Comparison of ENCODE assay signal across 9 mouse cellular contexts in genomic region chr16:32523462-32524243, GRCm38 (mm10). TPM values are rescaled to one million over a fixed set of nuclear protein-coding genes. Genes with fewer than 3 reads are reported as not detected.
DNase-seq lines count a peak whose midpoint lies in the region; ATAC-seq and TF ChIP-seq lines count a peak whose summit lies in the region.
"Had no signal": no experiment of that assay in that cellular context is flagged by ENCODE, and none has a peak within 500 bp of the region (broad histone marks: within the 10 kb centered on the region; RNA-seq: fewer than 3 reads in every experiment).

No protein-coding gene starts in this region.

- H3K36me3 ChIP-seq in heart, embryonic 11.5 days (ENCODE audit: control insufficient read depth, insufficient read depth, low read length): no peaks in the 10 kb centered on the region
- H3K36me3 ChIP-seq in midbrain, postnatal 0 days (ENCODE audit: insufficient read depth, low read length): no peaks in the 10 kb centered on the region
- H3K36me3 ChIP-seq: embryonic facial prominence, embryonic 12.5 days had no signal

- WGBS in heart, embryonic 11.5 days (ENCODE audit: insufficient replicate concordance): 58% methylated on average over 8 of the region's 8 CpGs
- WGBS in midbrain, postnatal 0 days: 51% methylated on average over 8 of the region's 8 CpGs

- 0 out of 2 replicates have a peak overlapping the region, but pooled peaks have one; percentile 35 for H3K27ac ChIP-seq in heart, embryonic 11.5 days (ENCODE audit: low read depth, low read length)
- H3K27ac ChIP-seq in midbrain, postnatal 0 days (ENCODE audit: low read depth, low read length): no peak overlapping the region
- H3K27ac ChIP-seq: embryonic facial prominence, embryonic 12.5 days had no signal

- H3K9me3 ChIP-seq in heart, embryonic 11.5 days (replicated peaks; ENCODE audit: control insufficient read depth, low read length): no peaks in the 10 kb centered on the region
- H3K9me3 ChIP-seq in midbrain, postnatal 0 days (ENCODE audit: low read length): no peaks in the 10 kb centered on the region
- H3K9me3 ChIP-seq: embryonic facial prominence, embryonic 12.5 days had no signal

- TF ChIP-seq CTCF in midbrain, postnatal 0 days (IDR thresholded peaks at IDR 0.05): no peak

- no peak for ATAC-seq in CD4-positive, CD25-positive, alpha-beta regulatory T cell, adult 4 months
- ATAC-seq in heart, embryonic 11.5 days (replicated peaks; ENCODE audit: insufficient number of reproducible peaks, low FRiP score, low TSS enrichment): no peak
- ATAC-seq in midbrain, postnatal 0 days (ENCODE audit: low FRiP score): 0 out of 2 replicates have a peak, but pooled peaks have one; percentile 41

- H3K4me2 ChIP-seq in heart, embryonic 11.5 days: no peak overlapping the region
- no peak overlapping the region for H3K4me2 ChIP-seq in midbrain, postnatal 0 days (ENCODE audit: low read depth, low read length, poor library complexity, severe bottlenecking)
- H3K4me2 ChIP-seq: embryonic facial prominence, embryonic 12.5 days had no signal

- no peaks in the 10 kb centered on the region for H3K27me3 ChIP-seq in heart, embryonic 11.5 days (ENCODE audit: control insufficient read depth, insufficient read depth, low read length)
- H3K27me3 ChIP-seq in midbrain, postnatal 0 days (ENCODE audit: insufficient read depth, low read length): no peaks in the 10 kb centered on the region
- H3K27me3 ChIP-seq: embryonic facial prominence, embryonic 12.5 days had no signal

- peak; percentile 31 for DNase-seq in CD4-positive, CD25-positive, alpha-beta regulatory T cell, adult 2 months (ENCODE audit: low read depth, low spot score)
- DNase-seq in urinary bladder, postnatal 14 days (ENCODE audit: low spot score): peak; percentile 73
- no peak for DNase-seq in urinary bladder, postnatal 10 days (ENCODE audit: low spot score)
- DNase-seq in kidney, postnatal 14 days: peak; percentile 66
- peak; percentile 66 for DNase-seq in midbrain, postnatal 0 days (ENCODE audit: low spot score)
- DNase-seq in right cerebral cortex, postnatal 14 days: no peak

- H3K9ac ChIP-seq in heart, embryonic 11.5 days (ENCODE audit: low read depth, low read length): no peak overlapping the region
- no peak overlapping the region for H3K9ac ChIP-seq in midbrain, postnatal 0 days (replicated peaks; ENCODE audit: low read length, poor library complexity, severe bottlenecking)
- H3K9ac ChIP-seq: embryonic facial prominence, embryonic 12.5 days had no signal

- H3K4me1 ChIP-seq in heart, embryonic 11.5 days (ENCODE audit: control insufficient read depth, insufficient read depth, low read length): peaks cover 14% of the 10 kb centered on the region
- no peaks in the 10 kb centered on the region; the same call in 1 of the 2 replicates for H3K4me1 ChIP-seq in midbrain, postnatal 0 days (ENCODE audit: insufficient read depth, low read length)
- H3K4me1 ChIP-seq: embryonic facial prominence, embryonic 12.5 days had no signal

- no peak overlapping the region for H3K4me3 ChIP-seq in heart, embryonic 11.5 days (ENCODE audit: low read depth, low read length)
- no peak overlapping the region for H3K4me3 ChIP-seq in midbrain, postnatal 0 days (ENCODE audit: low read depth, low read length)
- H3K4me3 ChIP-seq: embryonic facial prominence, embryonic 12.5 days had no signal

RNA-seq across cellular contexts. Expression of gene Zdhhc19, which starts 27.6 kb away (rescaled TPM):
- polyA plus RNA-seq in CD4-positive, CD25-positive, alpha-beta regulatory T cell, adult 4 months (2017; shearing (Covaris generic)): not detected
- polyA plus RNA-seq in heart, embryonic 11.5 days (2014; fragmentation: Nextera tagmentation; extraction: Ambion mirVana): 0.27 TPM in 1 of 2 replicates, not detected in the other
- not detected in 2 replicates for total RNA-seq in midbrain, postnatal 0 days (2014; rRNA removed)
- polyA plus RNA-seq in midbrain, postnatal 0 days (2015; fragmentation: Nextera tagmentation; extraction: Ambion mirVana): 0.19 and 0.25 TPM in 2 replicates
- polyA plus RNA-seq: embryonic facial prominence, embryonic 12.5 days had no signal

RNA-seq across cellular contexts. Expression of gene Slc51a, which starts 36.0 kb away (rescaled TPM):
- not detected for polyA plus RNA-seq in CD4-positive, CD25-positive, alpha-beta regulatory T cell, adult 4 months (2017; shearing (Covaris generic))
- polyA plus RNA-seq in heart, embryonic 11.5 days (2014; fragmentation: Nextera tagmentation; extraction: Ambion mirVana): 3.2 and 3.8 TPM in 2 replicates
- total RNA-seq in midbrain, postnatal 0 days (2014; rRNA removed): not detected in 2 replicates
- polyA plus RNA-seq in midbrain, postnatal 0 days (2015; fragmentation: Nextera tagmentation; extraction: Ambion mirVana): 0.14 TPM in 1 of 2 replicates, not detected in the other

Comparison
In these comparisons a context has a peak if more than half of its experiments do, and no peak if none do; other contexts are left out.
1. DNase-seq: peak in CD4-positive, CD25-positive, alpha-beta regulatory T cell, adult 2 months (single experiment), urinary bladder, postnatal 14 days (single experiment), kidney, postnatal 14 days (single experiment) and midbrain, postnatal 0 days (single experiment); none in urinary bladder, postnatal 10 days (single experiment) and right cerebral cortex, postnatal 14 days (single experiment).